Mouse (Mus musculus) ES-Bruce4 (cell line): Measurements from ENCODE around the gene Diaph3. TPM values are rescaled to one million over a fixed set of nuclear protein-coding genes. Genes with fewer than 3 reads are reported as not detected.

ENCODE experiments used
- H3K27ac ChIP-seq: 2 replicates; pipeline ENCODE4 v1.5.1; 2012; ENCODE audit warnings: low read length, inconsistent platforms; ENCODE audit not compliant: insufficient read depth
- H3K27me3 ChIP-seq: 2 replicates; pipeline ENCODE4 v1.6.1; 2012; ENCODE audit warnings: mild to moderate bottlenecking, low read length, inconsistent platforms; ENCODE audit not compliant: control insufficient read depth, poor library complexity, insufficient read depth, severe bottlenecking
- H3K36me3 ChIP-seq: 2 replicates; pipeline ENCODE4 v1.6.1; 2012; ENCODE audit warnings: inconsistent platforms, mild to moderate bottlenecking, low read length, moderate library complexity; ENCODE audit not compliant: control insufficient read depth, poor library complexity, insufficient read depth, severe bottlenecking
- H3K4me1 ChIP-seq: one replicate; pipeline ENCODE4 v1.8.1; 2011; ENCODE audit warnings: low read length; ENCODE audit not compliant: control insufficient read depth, insufficient read depth
- H3K4me3 ChIP-seq: 2 replicates; pipeline ENCODE4 v1.5.1; 2011; ENCODE audit warnings: low read depth, mild to moderate bottlenecking, low read length
- H3K9ac ChIP-seq: 2 replicates; pipeline ENCODE4 v1.6.1; 2012; ENCODE audit warnings: low read depth, mild to moderate bottlenecking, inconsistent platforms; ENCODE audit not compliant: poor library complexity, severe bottlenecking
- H3K9me3 ChIP-seq: replicated peaks from 2 replicates; pipeline ENCODE4 v1.6.1; 2012; ENCODE audit warnings: mild to moderate bottlenecking, low read length, inconsistent platforms; ENCODE audit not compliant: control insufficient read depth, poor library complexity, insufficient read depth, severe bottlenecking
- CTCF ChIP-seq: IDR thresholded peaks from one replicate; pipeline ENCODE4 v1.8.1; 2011; ENCODE audit warnings: low read depth, low read length
- EP300 ChIP-seq: IDR thresholded peaks from 2 replicates; pipeline ENCODE4 v1.6.1; 2011; ENCODE audit warnings: low read depth, low read length; ENCODE audit not compliant: insufficient read depth
- POLR2A ChIP-seq: IDR thresholded peaks from one replicate; pipeline ENCODE4 v1.8.1; 2011; ENCODE audit warnings: low read length; ENCODE audit not compliant: insufficient read depth
- polyA plus RNA-seq: library from polyadenylated mRNA; stranded (reverse); fragments of >200 nt; gene quantifications from 2 replicates; pipeline ENCODE4 v1.2.4, GENCODE M21; 2011; ENCODE audit warnings: low read depth; ENCODE audit not compliant: missing spikeins, insufficient read depth, insufficient read length

Gene Diaph3
- polyA plus RNA-seq, 1 experiment: 55.4 TPM

DNA sequence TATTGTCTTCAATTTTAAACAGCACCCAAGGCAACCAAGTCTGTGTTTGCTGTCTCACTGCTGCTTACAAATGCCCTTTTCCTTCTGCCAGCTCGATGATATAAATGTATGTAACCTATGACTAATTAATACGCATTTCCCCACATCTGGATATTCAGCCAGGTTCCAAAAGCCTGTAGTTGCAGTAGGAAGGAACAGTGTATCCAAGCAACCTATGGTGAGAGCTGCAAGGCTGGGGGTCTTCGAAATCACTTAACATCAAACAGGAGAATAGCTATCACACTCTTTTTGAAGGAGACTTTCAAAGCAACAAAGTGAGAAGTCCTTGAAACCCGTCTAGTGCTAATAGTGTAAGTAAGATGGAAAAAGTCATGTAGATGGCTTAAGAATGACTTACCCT lies 391.6 kb downstream of the Diaph3 start:
- no peak overlapping the region for H3K4me3 ChIP-seq
- H3K27ac ChIP-seq: no peak overlapping the region
- H3K9me3 ChIP-seq: no peaks in the 10 kb centered on the region
- no peaks in the 10 kb centered on the region for H3K36me3 ChIP-seq
- TF ChIP-seq POLR2A (no peak), EP300 (no peak), CTCF (no peak)
- H3K9ac ChIP-seq: no peak overlapping the region
- H3K27me3 ChIP-seq: no peaks in the 10 kb centered on the region
- H3K4me1 ChIP-seq: no peaks in the 10 kb centered on the region

GRCm38 (mm10) chr14:86748876-86749275 lies 392.2 kb downstream of the Diaph3 start:
- Histone ChIP-seq H3K27me3 (no peaks in the 10 kb centered on the region), H3K36me3 (no peaks in the 10 kb centered on the region), H3K9me3 (no peaks in the 10 kb centered on the region), H3K9ac (no peak overlapping the region), H3K4me3 (no peak overlapping the region), H3K4me1 (no peaks in the 10 kb centered on the region), H3K27ac (no peak overlapping the region)
- TF ChIP-seq CTCF (no peak), POLR2A (no peak), EP300 (no peak)

DNA sequence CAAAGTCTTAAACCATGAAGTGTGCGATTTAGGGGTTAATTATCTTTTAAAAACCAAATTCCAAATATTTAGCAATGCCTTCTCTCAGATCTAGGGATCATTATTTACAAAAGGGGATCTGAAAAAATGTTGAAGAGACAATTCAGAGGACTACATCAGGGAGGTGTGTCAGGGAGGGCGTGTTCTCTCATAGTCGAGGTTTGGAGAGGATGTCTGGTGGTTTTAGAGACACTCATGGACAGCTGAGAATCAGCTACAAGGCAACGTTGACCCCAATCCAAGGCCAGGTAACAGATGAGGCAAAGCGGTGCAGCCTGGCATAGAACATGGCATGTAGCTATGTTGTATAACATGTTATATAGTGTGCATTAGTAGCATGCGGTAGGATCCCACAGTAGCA lies 396.5 kb downstream of the Diaph3 start:
- no peak overlapping the region for H3K9ac ChIP-seq
- no peaks in the 10 kb centered on the region for H3K4me1 ChIP-seq
- H3K36me3 ChIP-seq: no peaks in the 10 kb centered on the region
- TF ChIP-seq EP300 (no peak), POLR2A (no peak), CTCF (no peak)
- H3K4me3 ChIP-seq: no peak overlapping the region
- H3K27ac ChIP-seq: no peak overlapping the region
- H3K9me3 ChIP-seq: no peaks in the 10 kb centered on the region
- H3K27me3 ChIP-seq: no peaks in the 10 kb centered on the region

DNA sequence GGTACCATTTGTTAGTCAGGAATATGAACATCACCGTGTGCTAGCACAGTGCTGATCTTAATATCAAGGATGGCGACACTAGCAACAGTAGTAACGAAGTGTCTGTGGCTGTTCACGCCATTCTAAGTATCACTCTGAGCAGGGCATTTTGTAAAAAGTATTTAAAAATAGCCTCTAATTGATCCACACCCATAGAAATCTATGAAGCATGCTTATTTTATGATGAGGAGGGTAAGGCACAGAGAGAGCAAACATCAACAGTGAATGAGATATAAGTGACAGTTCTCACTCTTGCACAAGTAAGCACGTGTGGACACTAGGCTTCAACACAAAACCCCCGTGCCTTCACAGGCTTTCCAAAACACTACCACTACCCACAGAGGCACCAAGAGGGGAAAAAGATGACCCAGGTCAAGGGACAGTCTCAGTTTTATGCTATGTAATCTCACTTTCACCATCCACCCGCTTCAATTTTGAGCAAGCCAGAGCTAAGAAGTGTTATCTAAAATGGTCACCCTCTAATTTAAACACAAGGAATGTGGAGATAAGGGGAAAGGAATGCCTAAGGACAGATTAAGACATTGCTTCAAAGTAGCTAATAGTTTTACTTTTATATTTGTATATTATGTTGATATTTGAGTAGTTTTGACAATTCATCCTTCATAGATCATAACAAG lies 399.0 kb downstream of the Diaph3 start:
- Histone ChIP-seq H3K27ac (no peak overlapping the region), H3K27me3 (no peaks in the 10 kb centered on the region), H3K9ac (no peak overlapping the region), H3K9me3 (no peaks in the 10 kb centered on the region), H3K4me3 (no peak overlapping the region), H3K36me3 (no peaks in the 10 kb centered on the region), H3K4me1 (no peaks in the 10 kb centered on the region)
- TF ChIP-seq EP300 (no peak), CTCF (no peak), POLR2A (no peak)

- Histone ChIP-seq H3K27ac (no peak overlapping the region), H3K9ac (no peak overlapping the region), H3K9me3 (no peaks in the 10 kb centered on the region), H3K4me3 (no peak overlapping the region), H3K4me1 (no peaks in the 10 kb centered on the region), H3K27me3 (no peaks in the 10 kb centered on the region), H3K36me3 (no peaks in the 10 kb centered on the region)
- TF ChIP-seq POLR2A (no peak), CTCF (no peak)
Observed at GRCm38 (mm10) chr14:86738916-86739315, 402.1 kb downstream of the Diaph3 start.

DNA sequence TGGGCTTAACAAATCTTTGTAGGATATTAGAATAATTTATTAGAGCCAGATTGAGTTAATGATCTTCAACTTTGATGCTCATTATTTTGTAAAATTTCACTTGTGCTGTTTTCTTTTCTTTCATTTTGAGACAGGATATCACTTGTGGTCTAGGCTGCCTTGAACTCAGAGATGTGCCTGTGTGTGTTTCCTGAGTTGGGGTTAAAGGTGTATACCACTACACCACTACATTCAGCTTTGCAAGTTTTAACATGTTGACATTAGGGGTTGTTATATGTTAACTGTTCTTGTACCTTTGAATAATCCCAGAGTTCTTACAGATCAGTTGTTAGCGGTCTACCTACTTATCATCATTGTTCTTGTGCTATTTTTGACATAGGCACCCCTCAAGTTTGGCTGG lies 404.4 kb downstream of the Diaph3 start:
- H3K9me3 ChIP-seq: no peaks in the 10 kb centered on the region
- H3K36me3 ChIP-seq: no peaks in the 10 kb centered on the region

More for the DNA sequence above, 404.4 kb downstream of the Diaph3 start:
- Histone ChIP-seq H3K27me3 (no peaks in the 10 kb centered on the region), H3K27ac (no peak overlapping the region), H3K9ac (no peak overlapping the region), H3K4me1 (no peaks in the 10 kb centered on the region), H3K4me3 (no peak overlapping the region)
- no peak for TF ChIP-seq CTCF
- no peak for TF ChIP-seq EP300
- no peak for TF ChIP-seq POLR2A
